Mouse (Mus musculus) cerebellum, adult 2 months (tissue): ENCODE measurements around the gene Gm20605.

Experiments used
- CTCF ChIP-seq: fragments of 200-500 bp; IDR thresholded peaks from 2 replicates; pipeline ENCODE4 v1.5.1; 2011; ENCODE audit warnings: low read depth, mild to moderate bottlenecking, control low read depth, low read length, moderate library complexity, borderline replicate concordance; ENCODE audit not compliant: insufficient read depth
- POLR2A ChIP-seq: fragments of 200-500 bp; IDR thresholded peaks from 2 replicates; pipeline ENCODE4 v1.6.1; 2011; ENCODE audit warnings: low read length, control low read depth, borderline replicate concordance; ENCODE audit not compliant: insufficient read depth

DNA sequence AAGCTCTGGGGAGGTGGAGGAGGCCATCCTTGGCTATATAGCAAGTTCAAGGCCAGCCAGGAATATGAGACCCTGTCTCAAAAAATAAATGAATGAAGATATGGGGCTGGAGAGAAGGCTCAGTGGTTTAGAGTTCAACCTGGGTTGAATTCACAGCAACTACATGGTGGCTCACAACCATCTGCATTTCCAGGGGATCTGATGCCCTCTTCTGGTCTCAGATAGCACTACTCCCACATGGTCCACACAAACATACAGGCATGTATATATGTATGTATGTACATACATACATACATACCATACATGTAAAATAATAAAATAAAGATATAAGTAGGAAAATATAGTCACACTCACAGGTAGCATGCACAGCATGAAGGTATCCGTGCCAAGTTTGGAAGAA lies 41.3 kb downstream of the Gm20605 start:
- 0 out of 2 replicates have a peak, but pooled peaks have one; percentile 3 for TF ChIP-seq CTCF
- TF ChIP-seq POLR2A: no peak
